In the genomic region with DNA sequence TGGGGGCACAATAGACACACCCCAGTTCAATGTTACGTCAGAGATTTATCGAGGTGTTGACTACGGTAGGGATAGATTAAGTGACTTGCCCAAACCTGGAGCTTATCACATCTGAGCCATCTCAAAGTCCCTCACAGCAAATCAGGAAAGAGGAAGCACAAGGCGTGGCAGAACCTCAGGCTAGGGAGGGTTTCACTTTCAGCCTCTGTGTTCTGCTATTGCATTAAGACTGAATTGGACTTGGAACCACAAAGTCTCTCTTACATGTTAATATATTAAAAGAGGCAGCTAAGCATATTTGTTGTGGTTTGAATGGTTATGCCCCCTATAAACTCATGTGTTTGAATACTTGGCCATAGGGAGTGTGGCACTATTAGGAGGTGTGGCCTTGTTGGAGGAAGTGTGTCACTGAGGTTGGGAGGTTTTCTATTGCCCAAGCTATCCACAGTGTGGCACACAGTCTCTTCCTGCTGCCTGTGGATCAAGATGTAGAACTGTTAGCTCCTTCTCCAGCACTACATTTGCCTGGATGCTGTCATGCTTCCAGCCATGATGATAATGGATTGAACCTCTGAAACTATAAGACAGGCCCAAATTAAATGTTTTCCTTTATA, we compare ENCODE assay signal across 12 mouse cellular contexts. TPM values are rescaled to one million over a fixed set of nuclear protein-coding genes. Genes with fewer than 3 reads are reported as not detected.
A peak's percentile ranks its signal among the peaks of the same experiment; 100 is the strongest.
DNase-seq lines count a peak whose midpoint lies in the region; ATAC-seq and TF ChIP-seq lines count a peak whose summit lies in the region.
"Had no signal": no experiment of that assay in that cellular context is flagged by ENCODE, and none has a peak within 500 bp of the region (broad histone marks: within the 10 kb centered on the region; RNA-seq: fewer than 3 reads in every experiment).

No protein-coding gene starts in this region.

- no peaks in the 10 kb centered on the region for H3K4me1 ChIP-seq in stomach, postnatal 0 days (replicated peaks; ENCODE audit: control insufficient read depth, insufficient read depth)

- peak; percentile 52 to 60 for DNase-seq in spleen, postnatal 36 days (ENCODE audit: low spot score in 2 of 2)
- no peak for DNase-seq in spleen, postnatal 14 days (ENCODE audit: low spot score in 2 of 2)
- DNase-seq in large intestine, adult 2 months (ENCODE audit: low read depth, low spot score) = peak; percentile 47
- no peak for DNase-seq in stomach, postnatal 0 days (ENCODE audit: low spot score)
- no peak for DNase-seq in cerebellum, postnatal 4 days (ENCODE audit: low spot score in 2 of 2)
- DNase-seq: cerebellum, adult 9-10 months; kidney, postnatal 25 days; midbrain, embryonic 14.5 days had no signal

- no peak overlapping the region for H3K4me2 ChIP-seq in stomach, postnatal 0 days (replicated peaks; ENCODE audit: low read depth)

- H3K9ac ChIP-seq in stomach, postnatal 0 days (ENCODE audit: low read length) = no peak overlapping the region
- H3K9ac ChIP-seq: liver, embryonic 14.5 days had no signal

- H3K9me3 ChIP-seq in stomach, postnatal 0 days (ENCODE audit: control insufficient read depth, low read length) = no peaks in the 10 kb centered on the region
- H3K9me3 ChIP-seq: hindbrain, embryonic 10.5 days had no signal

- H3K4me3 ChIP-seq in stomach, postnatal 0 days (ENCODE audit: low read depth, low read length) = no peak overlapping the region
- H3K4me3 ChIP-seq: hindbrain, embryonic 10.5 days had no signal

- H3K27ac ChIP-seq in stomach, postnatal 0 days (replicated peaks) = no peak overlapping the region
- H3K27ac ChIP-seq: hindbrain, embryonic 10.5 days; liver, embryonic 14.5 days had no signal

- no peaks in the 10 kb centered on the region for H3K36me3 ChIP-seq in stomach, postnatal 0 days (ENCODE audit: control insufficient read depth, insufficient read depth, low read length)
- H3K36me3 ChIP-seq: hindbrain, embryonic 10.5 days had no signal

- H3K27me3 ChIP-seq in stomach, postnatal 0 days (ENCODE audit: control insufficient read depth, insufficient read depth, low read length) = no peaks in the 10 kb centered on the region

- 36% methylated on average over 4 of the region's 4 CpGs for WGBS in large intestine, adult 2 months
- WGBS in stomach, postnatal 0 days = 72% methylated on average over 4 of the region's 4 CpGs

- peak; percentile 25 for TF ChIP-seq EP300 in stomach, postnatal 0 days (optimal IDR thresholded peaks at IDR 0.05)

- peak; percentile 52 for TF ChIP-seq CTCF in stomach, postnatal 0 days (IDR thresholded peaks at IDR 0.05; ENCODE audit: low read depth)

- ATAC-seq in activated CD4-positive, CD25-positive, alpha-beta regulatory T cell, adult 4 months = peak; percentile 64
- peak; percentile 81 for ATAC-seq in stomach, postnatal 0 days (ENCODE audit: low FRiP score, low TSS enrichment)
- no peak for ATAC-seq in erythroid progenitor cell, adult 5-6 weeks (replicated peaks; ENCODE audit: low FRiP score, poor library complexity, severe bottlenecking)

RNA-seq across cellular contexts. Expression of a gene that starts 18.7 kb away (rescaled TPM):
- polyA plus RNA-seq in activated CD4-positive, CD25-positive, alpha-beta regulatory T cell, adult 4 months (2017; shearing (Covaris generic)) = 10 to 100 TPM; 11.3 to 21.4 TPM
- 0.77 and 1.5 TPM in 2 replicates for polyA plus RNA-seq in large intestine, adult 2 months (2012; rRNA removed)
- polyA plus RNA-seq in stomach, postnatal 0 days (2015; fragmentation: Nextera tagmentation; extraction: Ambion mirVana) = 0.06 and 0.11 TPM in 2 replicates
- 1.7 TPM in 1 of 2 replicates, not detected in the other for total RNA-seq in erythroid progenitor cell, adult 5-6 weeks (2015; ENCODE audit: low replicate concordance)
- total RNA-seq in erythroid progenitor cell, adult 5-6 weeks (2017; ENCODE audit: low replicate concordance) = 0.64 and 0.83 TPM in 2 replicates
- polyA plus RNA-seq: hindbrain, embryonic 10.5 days; midbrain, embryonic 14.5 days had no signal

RNA-seq across cellular contexts. Expression of a gene that starts 41.2 kb away (rescaled TPM):
- 10 to 100 TPM; 13.0 to 14.8 TPM for polyA plus RNA-seq in activated CD4-positive, CD25-positive, alpha-beta regulatory T cell, adult 4 months (2017; shearing (Covaris generic))
- polyA plus RNA-seq in large intestine, adult 2 months (2012; rRNA removed) = 4.1 and 4.7 TPM in 2 replicates
- 3.6 and 4.1 TPM in 2 replicates for polyA plus RNA-seq in stomach, postnatal 0 days (2015; fragmentation: Nextera tagmentation; extraction: Ambion mirVana)
- total RNA-seq in erythroid progenitor cell, adult 5-6 weeks (2015; ENCODE audit: low replicate concordance) = 24.3 and 31.7 TPM in 2 replicates
- 51.3 and 51.6 TPM in 2 replicates for total RNA-seq in erythroid progenitor cell, adult 5-6 weeks (2017; ENCODE audit: low replicate concordance)

Comparison
In these comparisons a context has a peak if more than half of its experiments do, and no peak if none do; other contexts are left out.
1. DNase-seq: peak in spleen, postnatal 36 days (2 of 2) and large intestine, adult 2 months (single experiment); none in spleen, postnatal 14 days (0 of 2), stomach, postnatal 0 days (single experiment) and cerebellum, postnatal 4 days (0 of 2).